Mouse (Mus musculus): ENCODE measurements at regions not wholly inside any gene's neighbourhood (a gene's known extent, or its start where the extent isn't known, plus 50 kb on each side); places are given as distances from the start of the nearest gene placed in this dataset.

DNA sequence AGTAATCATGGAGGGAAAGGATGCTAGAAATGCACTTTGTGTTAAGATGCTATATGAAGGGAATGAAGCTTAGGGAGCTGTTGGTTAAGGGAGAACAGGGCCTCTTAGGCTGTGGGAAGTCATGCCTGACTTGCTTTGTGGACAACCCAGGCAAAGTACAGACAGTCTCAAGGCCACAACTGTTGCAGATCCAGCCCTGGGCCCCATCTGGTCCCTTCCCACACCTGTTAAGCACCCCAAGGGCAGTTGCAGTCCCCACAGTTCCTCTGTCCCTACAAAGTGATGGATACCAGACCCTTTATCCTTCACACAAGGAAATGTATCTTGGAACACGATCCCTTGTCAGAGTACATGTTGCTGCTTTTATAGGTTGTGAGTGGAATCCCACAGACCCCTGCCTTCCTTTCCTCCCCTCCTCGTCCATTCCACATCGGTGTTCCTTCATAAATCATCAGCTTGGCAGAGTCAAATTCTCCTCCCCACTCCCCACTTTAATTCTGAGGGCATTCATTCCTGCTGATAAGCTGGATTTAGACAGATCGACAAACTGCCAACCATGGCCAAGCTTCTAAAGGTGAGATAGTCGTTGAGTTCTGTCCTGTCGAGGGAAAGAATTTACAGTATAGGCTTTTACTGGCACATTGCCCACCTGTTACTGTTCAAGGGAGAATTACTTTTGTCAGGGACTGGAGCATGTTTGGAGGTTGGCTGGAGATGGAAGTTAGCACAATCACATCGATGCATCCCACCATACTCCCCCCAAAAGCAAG, 153.4 kb downstream of the Adamts15 start:
- H3K4me3 ChIP-seq (replicated peaks in 1 of 3; ENCODE audit: low read depth in 2 of 3, low read length in 2 of 3, poor library complexity in 1 of 3): no peak overlapping the region
- no peak overlapping the region for H3K4me2 ChIP-seq (ENCODE audit: insufficient read depth, low read depth, poor library complexity, severe bottlenecking)
- H3K79me2 ChIP-seq (replicated peaks; ENCODE audit: control insufficient read depth, extremely low read depth, insufficient read depth, poor library complexity, severe bottlenecking): no peaks in the 10 kb centered on the region
- no peaks in the 10 kb centered on the region for H3K36me3 ChIP-seq (replicated peaks in 1 of 2; ENCODE audit: control insufficient read depth in 1 of 2, insufficient read depth in 1 of 2, low read length in 1 of 2)
- no peaks in the 10 kb centered on the region for H3K27me3 ChIP-seq (replicated peaks)
- TF ChIP-seq NELFE (IDR thresholded peaks at IDR 0.05; ENCODE audit: low read depth, low read length) (no peak), CHD1 (IDR thresholded peaks at IDR 0.05; ENCODE audit: low read depth, low read length) (no peak), ZMIZ1 (IDR thresholded peaks at IDR 0.05; ENCODE audit: low read depth, low read length) (no peak), ELF1 (IDR thresholded peaks at IDR 0.05; ENCODE audit: low read depth, low read length) (no peak), NRF1 (IDR thresholded peaks at IDR 0.05; ENCODE audit: low read depth, low read length) (no peak), HCFC1 (IDR thresholded peaks at IDR 0.05; ENCODE audit: low read depth, low read length) (no peak), TCF12 (IDR thresholded peaks at IDR 0.05; ENCODE audit: low read depth, low read length) (no peak), PAX5 (IDR thresholded peaks at IDR 0.05; ENCODE audit: low read length) (no peak), MAFK (IDR thresholded peaks at IDR 0.05; ENCODE audit: insufficient replicate concordance, low read length) (no peak), USF1 (IDR thresholded peaks at IDR 0.05; ENCODE audit: low read depth, low read length) (no peak), ZNF384 (IDR thresholded peaks at IDR 0.05; ENCODE audit: low read depth, low read length) (no peak), USF2 (conservative IDR thresholded peaks at IDR 0.05; ENCODE audit: low read depth, low read length) (no peak), MYC (IDR thresholded peaks at IDR 0.05; ENCODE audit: low read depth, low read length) (no peak), ZC3H11A (IDR thresholded peaks at IDR 0.05; ENCODE audit: low read depth, low read length) (no peak), SMC3 (IDR thresholded peaks at IDR 0.05; ENCODE audit: low read depth, low read length) (no peak), UBTF (IDR thresholded peaks at IDR 0.05; ENCODE audit: low read depth, low read length) (no peak), MEF2A (IDR thresholded peaks at IDR 0.05; ENCODE audit: borderline replicate concordance, low read depth, low read length) (no peak), TBP (conservative IDR thresholded peaks at IDR 0.05; ENCODE audit: low read depth, low read length) (no peak), BHLHE40 (IDR thresholded peaks at IDR 0.05; ENCODE audit: low read depth, low read length) (no peak), JUN (IDR thresholded peaks at IDR 0.05; ENCODE audit: insufficient read depth, low read depth, low read length) (no peak)
- no peak for DNase-seq (ENCODE audit: extremely low read depth)
- in situ Hi-C loops (cut with MboI; ENCODE audit: low pct_ligation_motif_present, low pct_unique_long_range_greater_than_20kb, low sequenced_read_pairs) (no loop called here), dilution Hi-C loops (cut with MboI; ENCODE audit: extremely low pct_ligation_motif_present, extremely low pct_unique_long_range_greater_than_20kb, low sequenced_read_pairs) (no loop called here)
- no peak overlapping the region for H3K9ac ChIP-seq (ENCODE audit: insufficient read depth, low read depth)
- H3K9me3 ChIP-seq (replicated peaks; ENCODE audit: low read length): peaks cover 7% of the 10 kb centered on the region
- no peak overlapping the region for H3K27ac ChIP-seq (ENCODE audit: insufficient read depth, low read depth)
- H3K4me1 ChIP-seq (ENCODE audit: control insufficient read depth in 1 of 2, insufficient read depth in 2 of 2): no peaks in the 10 kb centered on the region

DNA sequence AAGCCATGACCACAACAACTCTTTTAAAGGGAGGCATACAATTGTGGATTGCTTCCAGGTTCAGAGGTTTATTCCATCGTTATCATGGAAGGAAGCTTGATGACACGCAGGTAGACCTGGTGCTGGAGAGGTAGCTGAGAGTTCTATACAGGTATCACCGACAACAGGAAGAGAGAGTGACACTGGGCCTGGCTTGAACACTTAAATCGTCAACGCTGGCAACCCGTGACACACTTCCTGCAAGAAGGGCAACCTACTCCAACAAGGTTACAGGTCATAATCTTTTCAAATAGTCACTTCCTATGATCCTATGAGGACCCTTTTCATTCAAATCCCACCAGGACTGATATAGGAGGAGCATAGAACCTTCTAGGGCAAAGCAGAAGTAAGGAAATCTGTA, 155.6 kb downstream of the Adamts15 start:
- Histone ChIP-seq H3K4me3 (replicated peaks in 1 of 3; ENCODE audit: low read depth in 2 of 3, low read length in 2 of 3, poor library complexity in 1 of 3) (no peak overlapping the region), H3K27ac (ENCODE audit: insufficient read depth, low read depth) (no peak overlapping the region), H3K79me2 (replicated peaks; ENCODE audit: control insufficient read depth, extremely low read depth, insufficient read depth, poor library complexity, severe bottlenecking) (no peaks in the 10 kb centered on the region), H3K9me3 (replicated peaks; ENCODE audit: low read length) (peaks cover 3% of the 10 kb centered on the region), H3K4me2 (ENCODE audit: insufficient read depth, low read depth, poor library complexity, severe bottlenecking) (no peak overlapping the region), H3K27me3 (replicated peaks) (no peaks in the 10 kb centered on the region), H3K4me1 (ENCODE audit: control insufficient read depth in 1 of 2, insufficient read depth in 2 of 2) (no peaks in the 10 kb centered on the region), H3K9ac (ENCODE audit: insufficient read depth, low read depth) (no peak overlapping the region), H3K36me3 (replicated peaks in 1 of 2; ENCODE audit: control insufficient read depth in 1 of 2, insufficient read depth in 1 of 2, low read length in 1 of 2) (no peaks in the 10 kb centered on the region)
- no peak for TF ChIP-seq ZC3H11A (IDR thresholded peaks at IDR 0.05; ENCODE audit: low read depth, low read length)
- TF ChIP-seq JUND (conservative IDR thresholded peaks at IDR 0.05; ENCODE audit: low read depth, low read length): no peak
- no peak for TF ChIP-seq MAZ (IDR thresholded peaks at IDR 0.05; ENCODE audit: low read depth, low read length)
- TF ChIP-seq CHD2 (IDR thresholded peaks at IDR 0.05; ENCODE audit: low read length): no peak
- TF ChIP-seq MXI1 (IDR thresholded peaks at IDR 0.05; ENCODE audit: low read depth, low read length): no peak
- TF ChIP-seq MAFK (IDR thresholded peaks at IDR 0.05; ENCODE audit: insufficient replicate concordance, low read length): no peak
- dilution Hi-C loops (cut with MboI; ENCODE audit: extremely low pct_ligation_motif_present, extremely low pct_unique_long_range_greater_than_20kb, low sequenced_read_pairs) (no loop called here), in situ Hi-C loops (cut with MboI; ENCODE audit: low pct_ligation_motif_present, low pct_unique_long_range_greater_than_20kb, low sequenced_read_pairs) (no loop called here)
- no peak for DNase-seq (ENCODE audit: extremely low read depth)

Measured in CH12.LX (cell line).